Mouse (Mus musculus) spleen, adult 2 months (tissue): ENCODE results near the gene Iqcn.

Experiments used
- CTCF ChIP-seq: fragments of 200-500 bp; IDR thresholded peaks from 2 replicates; pipeline ENCODE4 v1.5.1; 2011; ENCODE audit warnings: mild to moderate bottlenecking, inconsistent platforms; ENCODE audit not compliant: insufficient read depth, insufficient read length, insufficient replicate concordance; ENCODE audit errors: extremely low read depth
- POLR2A ChIP-seq: fragments of 200-500 bp; IDR thresholded peaks from 2 replicates; pipeline ENCODE4 v1.6.1; 2011; ENCODE audit warnings: low read depth, low read length, inconsistent platforms

DNA sequence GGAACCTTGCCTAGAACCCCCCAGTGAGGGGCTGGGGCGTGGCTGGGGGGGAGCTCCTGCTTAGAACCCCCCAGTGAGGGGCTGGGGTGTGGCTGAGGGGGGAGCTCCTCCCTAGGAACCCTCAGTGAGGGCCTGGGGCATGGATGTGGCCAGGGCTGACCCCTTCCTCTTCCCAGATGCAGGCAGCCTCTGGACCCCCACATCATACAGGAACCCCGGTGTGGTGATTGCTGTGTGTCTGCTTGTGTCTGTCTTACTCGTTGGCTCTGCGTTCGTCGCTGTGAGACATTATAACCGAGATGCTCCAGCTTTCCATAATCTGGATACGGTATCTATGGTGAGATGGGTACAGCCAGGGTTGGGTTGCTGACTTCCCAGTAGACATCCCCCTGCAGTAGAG is 18.3 kb downstream of the Iqcn start:
- TF ChIP-seq POLR2A (no peak), CTCF (no peak)
